Mouse (Mus musculus) inflammation-experienced regulatory T-cells, adult 6 months (primary cell): ENCODE measurements around the gene Mast3. TPM values are rescaled to one million over a fixed set of nuclear protein-coding genes. Genes with fewer than 3 reads are reported as not detected.

Source experiments
- ATAC-seq: one replicate; pipeline ENCODE4 v1.8.0; 2017
- polyA plus RNA-seq, 3 experiments: library from polyadenylated mRNA; unstranded; fragments of 100-300 nt; shearing (Covaris generic); gene quantifications; one replicate each; pipeline ENCODE4 v1.2.1; 2017

Mast3 gene
- polyA plus RNA-seq, 3 experiments from 2014 or later, result 14.8 to 20.5 (median 18.4) TPM

- ATAC-seq, result no peak
Observed at GRCm38 (mm10) chr8:70774740-70775139, 30.1 kb downstream of the Mast3 start.

GRCm38 (mm10) chr8:70773833-70774232, 31.0 kb downstream of the Mast3 start:
- no peak for ATAC-seq

- no peak for ATAC-seq
Observed at GRCm38 (mm10) chr8:70773410-70773809, 31.4 kb downstream of the Mast3 start.

GRCm38 (mm10) chr8:70772890-70773289, 32.0 kb downstream of the Mast3 start:
- no peak for ATAC-seq

- ATAC-seq, result no peak
Observed at GRCm38 (mm10) chr8:70772075-70772474, 32.8 kb downstream of the Mast3 start.

GRCm38 (mm10) chr8:70771217-70771616, 33.6 kb downstream of the Mast3 start:
- ATAC-seq, result no peak

- no peak for ATAC-seq
Observed at GRCm38 (mm10) chr8:70770748-70771147, 34.1 kb downstream of the Mast3 start.

GRCm38 (mm10) chr8:70769858-70770257, 35.0 kb downstream of the Mast3 start:
- no peak for ATAC-seq

GRCm38 (mm10) chr8:70769359-70769758, 35.5 kb downstream of the Mast3 start:
- ATAC-seq, result peak; percentile 73

- no peak for ATAC-seq
Observed at GRCm38 (mm10) chr8:70768956-70769355, 35.9 kb downstream of the Mast3 start.

- ATAC-seq, result no peak
Observed at GRCm38 (mm10) chr8:70768231-70768776, 36.5 kb downstream of the Mast3 start.

GRCm38 (mm10) chr8:70767503-70767902, 37.4 kb downstream of the Mast3 start:
- ATAC-seq, result no peak

- ATAC-seq, result no peak
Observed at GRCm38 (mm10) chr8:70766571-70767440, 38.0 kb downstream of the Mast3 start.

- ATAC-seq, result peak; percentile 65
Observed at GRCm38 (mm10) chr8:70765838-70766570, 38.9 kb downstream of the Mast3 start.

GRCm38 (mm10) chr8:70765329-70765728, 39.5 kb downstream of the Mast3 start:
- ATAC-seq, result no peak

GRCm38 (mm10) chr8:70764676-70765075, 40.2 kb downstream of the Mast3 start:
- ATAC-seq, result no peak

- ATAC-seq, result no peak
Observed at GRCm38 (mm10) chr8:70764026-70764425, 40.8 kb downstream of the Mast3 start.

- ATAC-seq, result no peak
Observed at GRCm38 (mm10) chr8:70763354-70763753, 41.5 kb downstream of the Mast3 start.

GRCm38 (mm10) chr8:70762118-70762517, 42.7 kb downstream of the Mast3 start:
- ATAC-seq, result no peak

GRCm38 (mm10) chr8:70760775-70761406, 44.0 kb downstream of the Mast3 start, which contains the start of gene Mpv17l2:
Gene Mpv17l2, minus strand, starts transcription at chr8:70760946.
- ATAC-seq, result peak; percentile 93

GRCm38 (mm10) chr8:70760350-70760749, 44.5 kb downstream of the Mast3 start:
- no peak for ATAC-seq

GRCm38 (mm10) chr8:70758616-70759561, 46.0 kb downstream of the Mast3 start:
- no peak for ATAC-seq
